Mouse (Mus musculus): ENCODE results near the gene Cdipt.
A peak's percentile ranks its signal among the peaks of the same experiment; 100 is the strongest.

Cdipt gene

GRCm38 (mm10) chr7:127004122-127004875 is 28.6 kb downstream of the Cdipt start:
- no peaks in the 10 kb centered on the region for H3K9me3 ChIP-seq (ENCODE audit: low read length)
- H3K36me3 ChIP-seq (ENCODE audit: insufficient read depth, low read length) = peaks cover 19% of the 10 kb centered on the region
- TF ChIP-seq POU5F1 (IDR thresholded peaks at IDR 0.05; ENCODE audit: borderline replicate concordance, low read length) = no peak
- no peak for TF ChIP-seq NANOG (IDR thresholded peaks at IDR 0.05; ENCODE audit: borderline replicate concordance, low read length)
- peak; percentile 47 for TF ChIP-seq CTCF (conservative IDR thresholded peaks at IDR 0.05; ENCODE audit: low read length)
- H3K4me3 ChIP-seq (replicated peaks; ENCODE audit: low read length) = 0 out of 2 replicates have a peak overlapping the region, but pooled peaks have one; percentile 49
- H3K27me3 ChIP-seq (ENCODE audit: insufficient read depth, low read length) = no peaks in the 10 kb centered on the region
- H3K4me1 ChIP-seq (replicated peaks; ENCODE audit: low read depth, low read length) = peaks cover 71% of the 10 kb centered on the region

GRCm38 (mm10) chr7:127007313-127008024 is 31.8 kb downstream of the Cdipt start:
- Histone ChIP-seq H3K36me3 (ENCODE audit: insufficient read depth, low read length) (peaks cover 20% of the 10 kb centered on the region), H3K4me1 (replicated peaks; ENCODE audit: low read depth, low read length) (peaks cover 90% of the 10 kb centered on the region), H3K9me3 (ENCODE audit: low read length) (no peaks in the 10 kb centered on the region), H3K27me3 (ENCODE audit: insufficient read depth, low read length) (no peaks in the 10 kb centered on the region), H3K4me3 (replicated peaks; ENCODE audit: low read length) (no peak overlapping the region)
- TF ChIP-seq CTCF (conservative IDR thresholded peaks at IDR 0.05; ENCODE audit: low read length) (no peak), NANOG (IDR thresholded peaks at IDR 0.05; ENCODE audit: borderline replicate concordance, low read length) (no peak), POU5F1 (IDR thresholded peaks at IDR 0.05; ENCODE audit: borderline replicate concordance, low read length) (no peak)

DNA sequence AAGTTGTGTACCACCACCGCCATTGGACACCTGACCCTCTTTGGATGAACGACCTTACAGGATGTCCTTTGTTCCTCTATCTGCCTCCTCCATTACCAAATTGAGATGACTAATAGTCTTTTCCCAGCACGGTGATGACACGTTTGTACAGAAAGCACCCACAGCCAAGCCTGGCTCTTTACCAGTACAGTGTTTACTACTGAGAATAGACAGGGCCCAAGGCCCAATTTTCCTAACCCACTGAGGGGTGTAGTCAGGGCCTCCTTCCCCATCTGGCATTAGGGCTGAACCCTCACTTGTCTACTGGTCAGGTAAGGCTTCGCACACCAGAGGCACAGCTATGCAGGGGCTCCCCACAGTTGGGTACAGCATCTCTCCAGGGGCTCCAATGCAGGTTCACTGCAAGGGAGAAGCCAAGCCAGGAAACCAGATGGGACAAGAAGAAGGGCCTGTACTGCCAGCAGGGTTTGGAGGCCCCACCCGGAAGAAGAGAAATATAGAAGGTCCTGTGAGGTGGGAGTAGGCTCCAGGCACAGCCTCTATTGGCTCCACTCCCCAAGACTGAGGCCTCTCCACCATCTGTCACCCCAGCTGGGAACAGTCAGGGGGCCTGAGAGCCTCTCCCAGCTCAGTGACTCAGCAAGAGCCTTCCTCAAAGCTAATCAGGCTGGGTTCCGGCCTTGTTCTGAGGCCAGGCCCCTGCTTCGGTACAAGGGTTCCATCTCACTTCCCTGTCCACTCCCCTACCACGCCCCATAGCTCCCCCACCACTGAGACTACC is 32.7 kb downstream of the Cdipt start:
- Histone ChIP-seq H3K4me3 (replicated peaks; ENCODE audit: low read length) (peak overlapping the region; percentile 53), H3K36me3 (ENCODE audit: insufficient read depth, low read length) (peaks cover 29% of the 10 kb centered on the region), H3K9me3 (ENCODE audit: low read length) (no peaks in the 10 kb centered on the region), H3K27me3 (ENCODE audit: insufficient read depth, low read length) (no peaks in the 10 kb centered on the region), H3K4me1 (replicated peaks; ENCODE audit: low read depth, low read length) (peaks cover 90% of the 10 kb centered on the region)
- TF ChIP-seq CTCF (conservative IDR thresholded peaks at IDR 0.05; ENCODE audit: low read length) (no peak), NANOG (IDR thresholded peaks at IDR 0.05; ENCODE audit: borderline replicate concordance, low read length) (no peak), POU5F1 (IDR thresholded peaks at IDR 0.05; ENCODE audit: borderline replicate concordance, low read length) (no peak)

DNA sequence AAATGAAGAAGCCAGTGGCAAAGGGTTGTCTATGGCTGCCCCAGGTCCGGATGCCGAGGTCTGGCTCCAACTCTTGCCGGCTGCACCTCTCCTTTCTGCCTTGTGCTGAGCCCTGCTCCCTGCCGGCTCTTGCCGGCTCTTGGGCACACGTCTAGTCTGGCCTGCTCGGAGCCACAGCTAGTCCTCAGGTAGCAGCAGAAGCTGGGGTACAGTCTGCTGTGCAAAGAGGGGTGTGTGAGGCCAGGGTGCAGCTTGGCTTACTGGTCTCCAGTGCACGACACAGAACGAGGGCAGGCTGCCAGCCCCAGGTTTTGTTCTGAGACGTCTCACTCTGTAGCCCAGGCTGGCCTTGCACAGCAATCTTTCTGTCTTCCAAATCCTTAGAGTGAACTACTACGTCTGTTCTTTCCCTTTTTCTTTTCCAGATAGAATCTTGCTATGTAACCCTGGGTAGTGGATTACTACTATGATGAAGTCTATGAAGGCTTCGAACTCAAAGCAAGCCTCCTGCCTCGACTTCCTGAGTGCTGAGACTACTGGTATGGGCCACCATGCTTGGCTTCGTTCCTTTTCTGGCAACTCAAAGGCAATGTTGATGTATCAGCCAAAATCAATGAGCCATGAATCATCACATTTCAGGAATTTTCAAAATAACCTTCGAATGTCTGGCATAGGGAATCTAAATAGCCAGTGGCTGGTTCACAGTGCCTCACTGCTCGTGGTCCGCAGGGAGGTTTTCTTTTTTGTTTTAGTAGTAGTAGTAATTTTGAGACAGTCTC is 33.8 kb downstream of the Cdipt start:
- H3K36me3 ChIP-seq (ENCODE audit: insufficient read depth, low read length) = peaks cover 40% of the 10 kb centered on the region
- no peaks in the 10 kb centered on the region for H3K9me3 ChIP-seq (ENCODE audit: low read length)
- H3K27me3 ChIP-seq (ENCODE audit: insufficient read depth, low read length) = no peaks in the 10 kb centered on the region
- peak overlapping the region; percentile 53 for H3K4me3 ChIP-seq (replicated peaks; ENCODE audit: low read length)
- TF ChIP-seq NANOG (IDR thresholded peaks at IDR 0.05; ENCODE audit: borderline replicate concordance, low read length) (no peak), POU5F1 (IDR thresholded peaks at IDR 0.05; ENCODE audit: borderline replicate concordance, low read length) (no peak), CTCF (conservative IDR thresholded peaks at IDR 0.05; ENCODE audit: low read length) (no peak)
- H3K4me1 ChIP-seq (replicated peaks; ENCODE audit: low read depth, low read length) = peaks cover 90% of the 10 kb centered on the region

DNA sequence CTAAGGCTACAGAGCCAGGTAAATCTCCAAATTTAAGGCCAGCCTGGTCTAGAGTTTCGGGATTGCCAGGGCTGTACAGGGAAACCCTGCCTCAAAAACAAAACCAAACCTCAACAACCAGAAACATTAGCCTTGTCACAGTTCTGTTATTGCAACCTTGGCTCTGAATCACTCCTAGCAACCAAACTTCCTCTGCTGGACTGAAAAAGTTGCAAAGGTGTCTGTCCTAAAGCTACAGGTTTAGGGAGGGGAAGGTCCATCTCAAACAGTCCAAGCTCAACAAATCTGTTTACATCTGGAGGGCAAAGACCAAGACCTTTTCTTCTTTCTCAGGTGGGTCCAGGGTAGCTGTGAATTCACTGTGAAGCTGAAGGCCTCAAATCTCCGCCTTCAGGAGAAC is 35.3 kb downstream of the Cdipt start:
- TF ChIP-seq POU5F1 (IDR thresholded peaks at IDR 0.05; ENCODE audit: borderline replicate concordance, low read length) (no peak), NANOG (IDR thresholded peaks at IDR 0.05; ENCODE audit: borderline replicate concordance, low read length) (no peak), CTCF (conservative IDR thresholded peaks at IDR 0.05; ENCODE audit: low read length) (no peak)
- peak overlapping the region; percentile 30; the same call in 1 of the 2 replicates for H3K4me3 ChIP-seq (replicated peaks; ENCODE audit: low read length)
- H3K4me1 ChIP-seq (replicated peaks; ENCODE audit: low read depth, low read length) = peaks cover 96% of the 10 kb centered on the region
- no peaks in the 10 kb centered on the region for H3K9me3 ChIP-seq (ENCODE audit: low read length)
- no peaks in the 10 kb centered on the region for H3K27me3 ChIP-seq (ENCODE audit: insufficient read depth, low read length)
- peaks cover 54% of the 10 kb centered on the region for H3K36me3 ChIP-seq (ENCODE audit: insufficient read depth, low read length)

DNA sequence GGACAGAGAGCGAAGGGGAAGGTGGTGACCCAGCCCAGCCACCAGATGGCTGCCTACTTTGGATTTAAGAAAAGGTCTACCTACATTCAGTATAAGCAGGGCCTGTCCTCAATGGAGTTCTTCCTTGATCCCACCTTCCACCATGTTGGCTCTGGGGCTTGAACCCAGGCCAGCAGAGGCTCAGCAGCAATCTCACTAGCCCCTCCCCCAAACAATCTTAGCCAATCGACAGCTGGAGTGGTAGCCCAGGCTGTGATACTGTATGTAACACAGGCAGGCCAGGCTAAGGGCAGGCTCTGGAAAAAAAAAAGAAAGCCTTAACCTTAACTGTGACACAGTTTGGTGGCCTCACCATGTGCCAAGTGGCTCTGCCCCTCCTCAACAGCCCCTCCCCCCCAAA is 36.0 kb downstream of the Cdipt start:
- TF ChIP-seq POU5F1 (IDR thresholded peaks at IDR 0.05; ENCODE audit: borderline replicate concordance, low read length) (no peak), NANOG (IDR thresholded peaks at IDR 0.05; ENCODE audit: borderline replicate concordance, low read length) (no peak), CTCF (conservative IDR thresholded peaks at IDR 0.05; ENCODE audit: low read length) (no peak)
- peaks cover 92% of the 10 kb centered on the region for H3K4me1 ChIP-seq (replicated peaks; ENCODE audit: low read depth, low read length)
- H3K9me3 ChIP-seq (ENCODE audit: low read length) = no peaks in the 10 kb centered on the region
- H3K36me3 ChIP-seq (ENCODE audit: insufficient read depth, low read length) = peaks cover 54% of the 10 kb centered on the region
- peak overlapping the region; percentile 30 for H3K4me3 ChIP-seq (replicated peaks; ENCODE audit: low read length)
- no peaks in the 10 kb centered on the region for H3K27me3 ChIP-seq (ENCODE audit: insufficient read depth, low read length)

DNA sequence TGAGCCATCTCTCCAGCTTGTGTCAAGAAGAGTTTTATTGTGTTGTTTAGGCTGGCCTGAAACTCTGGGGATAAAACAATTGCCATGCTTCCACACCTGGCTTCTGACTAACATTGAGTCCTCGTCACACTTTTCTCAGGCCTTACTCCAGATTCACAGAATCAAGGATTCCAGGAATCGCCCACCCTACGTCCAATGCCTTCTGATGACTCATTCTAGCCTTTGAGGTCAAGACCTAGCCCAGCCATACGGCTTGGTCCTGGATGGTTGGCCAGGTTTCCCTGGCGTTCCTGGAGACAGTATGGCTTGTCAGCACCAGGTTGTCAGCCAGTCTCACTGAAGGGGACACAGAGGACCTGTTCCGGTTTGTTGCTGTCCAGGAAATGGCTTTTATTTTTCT is 36.7 kb downstream of the Cdipt start:
- Histone ChIP-seq H3K9me3 (ENCODE audit: low read length) (no peaks in the 10 kb centered on the region), H3K4me3 (replicated peaks; ENCODE audit: low read length) (no peak overlapping the region), H3K27me3 (ENCODE audit: insufficient read depth, low read length) (no peaks in the 10 kb centered on the region), H3K36me3 (ENCODE audit: insufficient read depth, low read length) (peaks cover 54% of the 10 kb centered on the region), H3K4me1 (replicated peaks; ENCODE audit: low read depth, low read length) (peaks cover 86% of the 10 kb centered on the region)
- no peak for TF ChIP-seq CTCF (conservative IDR thresholded peaks at IDR 0.05; ENCODE audit: low read length)
- no peak for TF ChIP-seq POU5F1 (IDR thresholded peaks at IDR 0.05; ENCODE audit: borderline replicate concordance, low read length)
- TF ChIP-seq NANOG (IDR thresholded peaks at IDR 0.05; ENCODE audit: borderline replicate concordance, low read length) = no peak
